Mouse (Mus musculus) bone marrow macrophage, adult 2 months (primary cell): ENCODE data around the gene Ddb2. TPM values are rescaled to one million over a fixed set of nuclear protein-coding genes. Genes with fewer than 3 reads are reported as not detected.

Experiments used
- H3K27ac ChIP-seq: 2 replicates; pipeline ENCODE4 v1.5.1; 2012; ENCODE audit warnings: low read depth, low read length; ENCODE audit not compliant: insufficient read depth
- H3K4me1 ChIP-seq: 2 replicates; pipeline ENCODE4 v1.6.1; 2012; ENCODE audit warnings: low read length; ENCODE audit not compliant: control insufficient read depth, insufficient read depth
- H3K4me3 ChIP-seq: 2 replicates; pipeline ENCODE4 v1.5.1; 2012; ENCODE audit warnings: mild to moderate bottlenecking, low read length, moderate library complexity; ENCODE audit not compliant: insufficient read depth
- CTCF ChIP-seq: IDR thresholded peaks from 2 replicates; pipeline ENCODE4 v1.5.1; 2012; ENCODE audit warnings: low read depth, mild to moderate bottlenecking, low read length, moderate library complexity
- POLR2A ChIP-seq: IDR thresholded peaks from 2 replicates; pipeline ENCODE4 v1.6.1; 2012; ENCODE audit warnings: mild to moderate bottlenecking, low read depth, low read length, borderline replicate concordance
- polyA plus RNA-seq: library from polyadenylated mRNA; stranded (reverse); fragments of >200 nt; gene quantifications from 2 replicates; pipeline ENCODE4 v1.2.4, GENCODE M21; 2012; ENCODE audit not compliant: missing spikeins, insufficient read depth, insufficient read length

Gene Ddb2
- polyA plus RNA-seq, 1 experiment = 12.6 TPM

DNA sequence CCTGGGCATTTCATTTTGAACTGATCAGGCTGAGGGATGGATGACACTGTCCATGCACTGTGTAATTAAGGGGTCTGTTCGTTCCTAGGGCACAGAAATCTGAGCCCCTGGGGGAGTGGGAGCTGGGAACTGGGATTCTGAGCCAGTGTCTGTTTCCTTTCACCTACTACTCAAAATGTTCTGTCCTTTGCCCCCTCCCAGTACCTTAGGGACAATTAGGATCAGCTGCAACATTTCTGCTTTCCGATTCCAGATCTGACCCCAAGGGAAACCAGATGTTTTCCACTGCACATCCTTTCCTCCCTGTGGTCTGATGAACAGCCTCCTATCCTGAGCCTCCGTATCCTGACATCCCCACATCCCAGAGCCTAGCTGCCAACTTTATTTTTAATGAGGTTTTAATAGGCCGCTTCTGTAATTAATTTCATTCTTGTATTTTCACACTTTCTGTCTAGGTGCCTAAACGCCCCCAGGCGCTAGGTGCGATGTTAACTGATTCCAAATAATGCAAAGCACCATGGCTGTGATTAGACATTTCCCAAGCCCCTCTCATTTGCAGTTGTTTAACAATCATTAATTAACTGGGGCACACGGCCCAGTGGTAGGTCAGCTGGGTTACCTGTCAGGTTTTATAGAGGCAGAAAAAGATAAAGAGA lies 18.1 kb upstream of the Ddb2 start:
- no peak overlapping the region for H3K4me3 ChIP-seq
- peaks cover 4% of the 10 kb centered on the region for H3K4me1 ChIP-seq
- no peak for TF ChIP-seq CTCF
- no peak for TF ChIP-seq POLR2A
- H3K27ac ChIP-seq = no peak overlapping the region

DNA sequence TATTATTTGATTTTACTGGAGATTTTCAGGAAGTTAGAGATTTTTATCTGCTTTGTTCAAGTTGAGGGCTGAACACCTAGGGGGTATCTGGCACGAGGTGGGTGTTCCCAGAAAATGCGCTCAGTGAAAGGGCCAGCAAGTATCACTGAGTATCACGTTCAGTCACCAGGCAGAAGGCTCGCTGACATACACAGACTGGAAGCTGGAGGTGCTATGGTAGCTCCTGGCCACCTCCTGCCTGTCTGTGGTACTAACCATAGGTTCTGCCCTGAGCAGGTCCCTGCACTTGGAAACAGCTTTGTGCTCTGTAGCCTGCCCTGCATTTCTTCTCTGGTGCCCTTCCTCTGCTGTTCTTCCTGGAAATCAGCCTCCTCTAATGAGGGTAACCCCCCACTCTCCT lies 15.7 kb upstream of the Ddb2 start:
- Histone ChIP-seq H3K4me3 (no peak overlapping the region), H3K27ac (no peak overlapping the region), H3K4me1 (peaks cover 9% of the 10 kb centered on the region)
- TF ChIP-seq POLR2A = no peak
- TF ChIP-seq CTCF = no peak

DNA sequence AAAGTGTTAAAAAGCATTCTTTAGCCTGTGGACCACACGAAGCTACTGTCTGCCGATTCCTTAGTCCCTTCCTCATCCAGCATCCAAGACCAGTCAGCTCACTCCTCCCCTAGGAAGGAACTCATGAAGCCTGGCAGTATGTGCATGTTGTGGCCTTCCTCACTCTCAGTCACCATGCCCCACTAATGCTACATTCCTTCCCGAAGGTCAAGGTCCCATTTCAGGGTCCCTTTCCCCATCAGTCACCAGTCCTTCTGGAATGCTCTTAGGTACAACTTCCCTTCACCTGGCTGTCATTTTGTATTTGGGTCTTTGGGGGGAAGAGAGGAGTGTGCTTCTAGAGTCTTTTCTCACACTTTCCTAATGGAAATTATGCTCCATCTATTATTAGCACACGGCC lies 15.2 kb upstream of the Ddb2 start:
- no peak overlapping the region for H3K27ac ChIP-seq
- TF ChIP-seq CTCF (no peak), POLR2A (no peak)
- H3K4me1 ChIP-seq = peaks cover 9% of the 10 kb centered on the region
- no peak overlapping the region for H3K4me3 ChIP-seq

DNA sequence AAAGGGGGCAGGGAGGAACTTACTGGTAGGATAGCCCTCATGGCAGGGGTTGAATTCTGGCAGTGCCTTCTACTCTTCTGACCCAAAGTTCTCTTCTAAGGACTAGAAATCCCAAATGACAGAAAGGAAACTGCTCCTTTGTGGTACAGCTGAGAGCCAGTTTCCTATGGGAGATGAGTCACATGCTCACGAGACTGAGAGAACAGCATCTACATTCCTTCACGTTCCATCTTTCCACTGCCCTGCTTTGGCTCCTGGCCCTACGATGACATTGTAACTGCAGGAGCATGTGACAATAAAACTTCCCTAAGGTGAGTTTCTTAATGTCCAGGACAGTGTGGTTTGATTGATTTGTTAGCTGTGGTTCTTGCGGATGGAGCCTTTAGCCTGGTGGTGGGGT lies 11.6 kb upstream of the Ddb2 start:
- no peak overlapping the region for H3K27ac ChIP-seq
- no peak overlapping the region for H3K4me3 ChIP-seq
- TF ChIP-seq CTCF (no peak), POLR2A (no peak)
- H3K4me1 ChIP-seq = peaks cover 9% of the 10 kb centered on the region

DNA sequence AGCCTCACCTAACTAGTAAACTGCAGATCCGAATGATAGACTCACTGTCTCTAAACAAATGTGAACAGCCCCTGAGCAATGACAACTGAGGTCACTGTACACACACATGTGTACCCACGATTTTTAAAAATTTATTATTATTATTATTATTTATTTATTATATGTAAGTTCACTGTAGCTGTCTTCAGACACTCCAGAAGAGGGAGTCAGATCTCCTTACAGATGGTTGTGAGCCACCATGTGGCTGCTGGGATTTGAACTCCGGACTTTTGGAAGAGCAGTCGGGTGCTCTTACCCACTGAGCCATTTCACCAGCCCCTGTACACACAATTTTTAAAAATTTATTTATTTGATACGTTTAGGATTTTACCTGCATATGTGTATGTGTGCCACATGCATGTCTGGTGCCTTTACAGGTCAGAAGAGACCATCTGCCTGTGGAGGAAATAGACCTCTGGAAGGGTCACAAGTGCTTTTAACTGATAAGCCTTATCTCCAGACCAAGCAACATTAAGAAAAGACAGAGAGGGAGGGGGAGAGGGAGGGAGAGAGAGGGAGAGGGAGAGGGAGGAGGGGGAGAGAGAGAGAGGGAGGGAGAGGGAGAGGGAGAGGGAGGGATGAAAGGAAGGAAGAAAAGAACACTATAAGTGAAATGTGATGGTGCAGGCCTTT lies 7.9 kb upstream of the Ddb2 start:
- no peak overlapping the region for H3K27ac ChIP-seq
- TF ChIP-seq POLR2A (no peak), CTCF (no peak)
- peaks cover 18% of the 10 kb centered on the region for H3K4me1 ChIP-seq

DNA sequence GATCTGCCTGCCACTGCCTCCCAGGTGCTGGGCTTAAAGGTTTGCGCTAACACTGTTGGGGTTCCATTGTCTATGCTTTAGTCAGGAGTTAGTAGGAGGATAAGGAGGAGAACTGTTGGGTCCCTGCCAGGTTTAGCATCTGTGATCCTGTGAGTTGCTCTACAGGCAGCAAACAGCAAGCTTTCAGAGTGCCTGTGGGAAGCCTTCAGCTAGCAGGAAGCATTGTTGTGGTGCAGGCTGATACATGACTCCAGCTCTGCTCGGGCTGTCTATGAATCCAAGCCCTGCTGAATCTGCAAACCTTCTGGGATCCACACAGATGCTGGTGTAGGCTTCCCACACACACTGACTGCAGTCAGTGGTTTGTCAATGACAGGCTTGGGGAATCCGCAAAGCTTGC lies 6.6 kb upstream of the Ddb2 start:
- Histone ChIP-seq H3K4me1 (peaks cover 16% of the 10 kb centered on the region), H3K4me3 (no peak overlapping the region), H3K27ac (no peak overlapping the region)
- TF ChIP-seq CTCF = no peak

More for the DNA sequence above, 7.9 kb upstream of the Ddb2 start:
- H3K4me3 ChIP-seq = no peak overlapping the region

DNA sequence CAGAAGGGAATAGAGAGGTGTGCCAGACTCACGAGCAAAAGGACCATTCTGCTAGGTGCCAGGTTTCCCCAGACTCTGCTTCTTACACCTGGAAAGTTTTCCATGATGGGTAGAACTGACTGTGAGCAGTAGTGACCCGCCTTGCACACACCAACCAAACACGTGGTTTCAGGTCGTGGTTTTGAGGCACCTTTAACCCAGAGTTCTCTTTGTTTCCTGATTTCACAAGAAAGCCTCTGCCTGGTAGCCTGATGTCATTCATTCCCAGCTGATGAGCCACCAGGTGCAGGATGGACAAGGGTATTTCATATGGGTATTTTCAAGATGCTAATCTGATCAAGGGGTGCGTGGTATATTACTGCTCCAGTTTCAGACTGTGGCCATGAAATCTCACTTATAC lies 5.8 kb upstream of the Ddb2 start:
- Histone ChIP-seq H3K4me1 (peaks cover 14% of the 10 kb centered on the region), H3K4me3 (no peak overlapping the region), H3K27ac (no peak overlapping the region)
- TF ChIP-seq POLR2A = no peak
- TF ChIP-seq CTCF = no peak

DNA sequence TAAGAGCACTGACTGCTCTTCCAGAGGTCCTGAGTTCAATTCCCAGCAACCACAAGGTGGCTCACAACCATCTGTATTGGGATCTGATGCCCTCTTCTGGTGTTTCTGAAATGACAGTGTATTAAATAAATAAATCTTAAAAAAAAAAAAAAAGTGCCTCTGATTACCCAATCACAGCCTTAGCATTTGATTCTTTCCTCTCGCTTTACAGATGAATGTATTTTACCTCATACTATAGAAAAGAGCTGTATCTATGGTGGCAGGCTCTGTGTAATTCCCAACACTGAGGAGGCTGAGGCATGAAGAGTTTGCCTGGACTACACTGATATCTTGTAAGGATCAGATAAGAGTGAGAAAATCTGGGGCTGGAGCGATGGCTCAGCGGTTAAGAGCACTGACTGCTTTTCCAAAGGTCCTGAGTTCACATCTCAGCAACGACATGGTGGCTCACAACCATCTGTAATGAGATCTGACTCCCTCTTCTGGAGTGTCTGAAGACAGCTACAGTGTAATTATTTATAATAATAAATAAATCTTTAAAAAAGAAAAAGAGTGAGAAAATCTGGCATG lies 814 bp upstream of the Ddb2 start:
- Histone ChIP-seq H3K4me1 (peaks cover 13% of the 10 kb centered on the region), H3K4me3 (peak overlapping the region; percentile 59), H3K27ac (peak overlapping the region; percentile 88)

DNA sequence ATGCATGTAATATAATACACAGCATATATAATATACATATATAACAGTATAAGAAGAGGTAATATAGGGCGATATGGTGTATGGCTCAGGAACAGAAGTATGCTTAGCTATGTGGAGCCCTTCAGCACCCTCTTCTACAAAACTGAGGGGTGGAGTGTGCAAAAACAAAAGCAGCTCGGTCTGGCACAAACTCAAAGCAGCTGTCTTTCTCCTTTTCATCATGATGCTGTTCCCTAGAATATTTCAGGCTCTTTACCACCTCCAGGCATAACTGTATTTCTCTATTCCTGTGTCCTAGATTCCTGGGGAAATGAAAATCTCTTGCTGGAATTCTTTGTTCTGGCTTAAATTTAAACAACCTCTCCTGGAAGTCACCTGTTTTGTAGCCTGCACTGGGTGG lies 7.0 kb downstream of the Ddb2 start:
- TF ChIP-seq CTCF (no peak), POLR2A (no peak)
- Histone ChIP-seq H3K4me1 (0 out of 2 replicates have a peak, but pooled peaks cover 2% of the 10 kb centered on the region), H3K27ac (no peak overlapping the region), H3K4me3 (no peak overlapping the region)

DNA sequence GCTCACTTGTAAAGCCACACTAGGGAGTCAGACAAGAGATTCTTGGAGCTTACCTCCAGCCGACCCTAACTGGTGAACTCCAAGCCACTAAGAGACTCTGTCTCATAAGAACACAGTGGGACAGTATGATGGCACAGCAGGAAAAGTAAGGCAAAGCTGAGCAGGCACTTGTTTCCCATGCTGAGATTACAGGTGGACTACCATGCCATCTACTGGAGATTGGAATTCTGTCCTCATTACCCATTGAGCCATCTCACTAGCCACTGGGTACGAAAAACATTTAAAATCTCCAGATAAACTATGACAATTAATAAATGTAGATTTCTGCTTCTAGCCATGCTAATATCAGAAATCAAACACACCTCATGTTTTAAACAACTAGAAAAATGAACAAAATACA lies 13.2 kb downstream of the Ddb2 start:
- no peak overlapping the region for H3K4me3 ChIP-seq
- TF ChIP-seq POLR2A = no peak
- no peak for TF ChIP-seq CTCF
- 0 out of 2 replicates have a peak, but pooled peaks cover 2% of the 10 kb centered on the region for H3K4me1 ChIP-seq
- no peak overlapping the region for H3K27ac ChIP-seq

DNA sequence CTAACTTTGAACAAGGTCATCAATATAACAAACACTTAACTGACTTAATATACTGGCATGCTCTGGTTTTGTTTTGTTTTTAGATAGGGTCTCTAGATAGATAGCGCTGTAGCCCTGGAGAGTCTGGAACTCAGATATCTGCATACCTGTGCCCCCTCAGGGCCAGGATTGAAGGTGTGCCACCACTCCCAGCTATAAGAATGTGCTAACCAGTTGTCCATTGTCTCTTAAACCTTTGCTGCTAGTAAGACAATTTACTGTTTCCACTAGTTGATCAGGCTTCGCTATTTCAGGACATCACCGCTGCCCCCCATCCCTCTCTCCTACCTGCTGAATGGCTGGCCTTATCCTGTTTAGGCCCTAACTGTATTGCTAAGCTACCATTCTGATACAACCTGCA lies 16.3 kb downstream of the Ddb2 start:
- H3K4me1 ChIP-seq = no peaks in the 10 kb centered on the region
- H3K27ac ChIP-seq = no peak overlapping the region
- TF ChIP-seq CTCF = no peak
- TF ChIP-seq POLR2A = no peak
- H3K4me3 ChIP-seq = no peak overlapping the region
